Mouse (Mus musculus) kidney, adult 18-20 months (tissue): Measurements from ENCODE around the gene Angel2.

Experiments
- DNase-seq: peaks from one replicate; pipeline ENCODE4 v3.0.0; 2021

The Angel2 gene

DNA sequence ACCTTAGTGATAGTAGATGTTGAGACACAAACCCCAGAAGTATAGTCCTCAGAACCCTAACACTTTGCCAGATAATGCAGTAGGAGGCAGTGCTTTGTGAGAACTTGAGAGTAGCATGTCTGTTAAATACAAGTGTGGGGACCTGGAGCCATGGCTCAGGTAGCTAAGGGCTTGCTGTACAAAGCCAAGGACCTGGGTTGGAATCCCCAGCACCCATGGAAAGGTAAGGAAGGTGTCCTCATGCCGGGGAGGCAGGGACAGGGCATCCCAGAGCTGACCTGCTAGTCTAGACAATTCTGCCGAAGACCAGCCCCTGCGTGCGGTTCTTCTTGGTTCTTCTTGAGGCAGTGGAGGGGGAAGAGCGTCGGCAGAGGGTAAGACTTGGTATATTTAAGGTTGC, 5.3 kb downstream of the Angel2 start:
- DNase-seq, result no peak

DNA sequence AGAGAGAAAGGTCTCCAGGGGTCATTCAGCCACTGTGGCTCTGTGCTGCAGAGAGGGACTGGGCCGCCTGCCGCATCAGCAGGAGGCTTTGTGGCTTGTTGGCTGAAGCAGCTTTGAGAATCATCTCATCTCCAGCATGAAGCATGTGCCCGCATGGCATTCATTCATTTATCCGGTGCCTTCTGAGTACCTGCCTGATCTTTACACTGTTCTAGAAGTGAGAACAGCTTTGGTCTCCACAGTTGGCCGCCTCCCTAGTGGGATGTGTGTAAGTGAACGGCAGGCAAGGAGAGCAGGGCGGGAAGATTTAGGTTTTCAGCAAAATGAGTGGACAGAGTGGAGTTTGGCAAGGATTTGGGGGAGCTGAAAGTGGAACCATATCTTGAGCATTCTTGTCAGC, 14.9 kb downstream of the Angel2 start:
- DNase-seq, result no peak

DNA sequence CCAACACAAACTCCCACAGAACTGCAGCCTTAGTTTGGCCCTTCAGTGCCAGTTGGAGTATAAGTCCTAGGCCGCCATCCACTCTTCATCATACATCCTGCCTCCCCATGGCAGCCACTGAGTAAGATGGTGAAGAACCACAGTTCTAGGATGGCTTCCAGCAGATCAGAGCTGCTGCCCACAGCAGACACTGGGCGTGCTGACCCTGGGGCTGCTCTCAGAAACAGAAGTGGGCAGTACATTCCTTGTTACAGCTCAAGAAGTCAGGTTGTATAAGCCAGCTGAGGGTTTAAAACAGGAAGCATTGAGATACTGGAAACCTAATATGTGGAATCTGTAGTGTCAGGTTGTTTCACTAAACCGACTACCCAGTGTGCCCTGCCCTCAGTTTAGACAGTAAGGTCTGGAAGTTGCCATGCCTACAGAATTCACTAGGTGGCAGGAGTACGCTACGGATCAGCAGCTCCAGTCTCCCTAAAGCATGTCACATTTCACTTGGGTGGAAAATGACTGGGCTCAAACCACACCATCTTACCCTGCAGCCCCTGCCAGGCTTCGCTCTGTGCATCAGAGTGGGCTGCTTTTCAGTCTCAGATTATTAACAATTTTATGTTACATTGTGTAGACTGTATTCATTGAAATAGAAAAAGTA, 19.3 kb downstream of the Angel2 start:
- DNase-seq, result peak; percentile 79

DNA sequence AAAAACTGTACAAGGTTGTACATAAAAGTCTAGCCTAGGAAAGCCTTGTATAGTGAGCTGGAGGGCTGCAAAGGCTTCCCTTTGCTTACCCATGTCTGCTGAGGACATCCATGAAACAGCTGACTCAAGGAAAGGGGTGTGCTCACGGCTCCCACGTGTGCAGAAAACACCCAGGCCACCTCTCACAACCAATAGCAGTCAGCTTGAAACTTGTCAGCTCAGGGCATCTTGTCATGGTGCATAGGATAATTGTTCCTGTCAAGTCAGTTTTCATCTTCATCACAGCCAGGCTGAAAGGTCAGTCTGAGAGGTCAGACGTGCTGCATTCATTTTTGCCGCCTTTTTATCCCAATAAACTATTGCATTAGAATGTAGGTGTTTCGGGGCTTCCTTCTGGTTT, 23.1 kb downstream of the Angel2 start:
- DNase-seq, result no peak

DNA sequence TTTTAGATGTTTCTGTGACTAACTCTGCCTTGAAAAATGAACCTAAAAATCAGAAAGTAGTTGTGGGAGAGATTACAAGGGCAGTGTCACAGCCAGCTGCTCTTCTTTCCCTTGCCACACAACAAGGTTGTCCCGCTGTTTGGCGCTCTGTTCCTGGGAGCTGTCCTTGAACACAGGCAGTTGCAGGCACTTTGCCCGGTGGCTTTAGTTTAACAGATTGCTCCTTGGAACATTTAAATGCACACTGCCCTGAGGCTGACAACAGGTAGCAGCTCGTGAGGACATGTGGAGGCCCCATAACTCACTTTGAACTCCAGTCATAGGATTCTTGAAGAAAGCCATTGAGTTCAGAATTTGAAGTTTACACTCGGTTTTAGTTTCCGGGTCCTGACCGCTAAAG, 23.5 kb downstream of the Angel2 start:
- DNase-seq, result peak; percentile 24

DNA sequence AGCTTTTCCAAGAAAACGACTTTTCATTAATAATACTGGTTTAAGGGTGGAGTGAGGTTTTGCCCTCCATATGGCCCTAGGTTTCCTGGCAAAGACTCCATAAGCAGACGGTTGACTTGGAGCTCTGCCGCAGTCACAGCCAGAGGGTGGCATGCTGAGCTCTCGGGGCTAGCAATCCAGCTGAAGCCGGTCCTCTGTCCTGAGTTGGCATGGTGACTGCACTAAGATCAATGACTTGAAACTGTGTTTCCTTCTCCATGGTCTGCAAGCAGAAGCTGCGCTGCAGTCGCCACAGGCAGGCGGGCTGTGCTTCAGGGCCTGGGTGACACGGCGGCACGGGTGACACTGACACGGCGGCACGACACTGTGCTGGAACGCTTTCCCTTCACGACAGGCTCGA, 23.9 kb downstream of the Angel2 start:
- DNase-seq, result peak; percentile 34

DNA sequence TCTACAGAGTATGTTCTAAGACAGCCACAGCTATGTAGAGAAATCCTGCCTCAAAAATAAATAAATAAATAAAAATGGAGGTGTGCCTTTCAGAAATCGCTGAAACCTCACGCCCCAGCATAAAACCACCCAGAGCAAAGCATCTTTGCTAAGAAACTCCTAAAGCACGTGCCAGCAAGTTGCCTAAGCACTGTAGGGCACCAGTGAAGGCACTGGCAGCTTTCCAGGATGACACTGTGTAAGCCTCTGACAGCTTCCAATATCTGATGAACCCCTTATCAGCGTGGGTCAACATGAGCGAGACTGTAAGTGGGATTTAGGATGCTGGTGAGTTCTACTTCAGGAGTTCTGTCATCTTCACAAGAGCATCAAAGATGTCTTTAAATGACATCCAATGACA, 26.1 kb downstream of the Angel2 start:
- no peak for DNase-seq

DNA sequence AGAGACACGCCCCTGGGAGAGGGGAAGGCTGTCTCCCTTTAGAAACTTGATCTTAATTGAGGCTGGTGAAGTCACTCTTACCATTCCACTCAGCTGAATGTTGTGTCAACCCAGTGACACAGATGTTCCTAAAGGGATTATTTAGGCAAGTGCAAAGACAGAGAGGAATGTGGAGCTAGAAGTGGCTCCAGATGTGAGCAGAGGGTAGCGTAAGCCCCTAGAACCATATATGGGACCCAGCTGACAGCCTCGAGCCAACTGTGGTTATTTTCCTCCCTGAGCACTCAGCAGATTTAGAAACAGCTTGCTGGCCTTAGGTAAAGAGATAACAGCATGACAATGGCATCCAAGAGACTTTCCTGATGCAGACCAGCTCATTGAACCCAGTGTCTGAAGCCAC, 28.1 kb downstream of the Angel2 start:
- DNase-seq, result no peak

DNA sequence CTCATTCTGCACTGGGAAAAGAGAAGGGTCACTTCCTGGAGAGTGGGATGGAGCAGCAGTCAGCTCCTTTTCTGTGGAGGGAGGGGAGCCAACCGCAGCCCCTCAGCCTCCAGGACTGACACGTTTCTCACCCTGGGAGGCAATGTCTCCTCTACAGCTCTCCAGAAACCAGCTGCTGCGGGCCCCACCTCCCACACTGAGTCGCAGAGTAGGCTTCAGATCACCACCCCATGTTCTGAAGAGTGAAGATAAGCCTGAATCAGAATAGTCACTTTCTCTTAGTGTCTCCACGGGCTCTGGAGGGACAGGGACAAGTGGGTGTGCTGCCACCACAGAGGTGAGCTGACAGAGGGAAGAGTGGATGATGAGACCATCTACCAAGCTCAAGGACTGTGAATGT, 33.9 kb downstream of the Angel2 start:
- DNase-seq, result no peak

DNA sequence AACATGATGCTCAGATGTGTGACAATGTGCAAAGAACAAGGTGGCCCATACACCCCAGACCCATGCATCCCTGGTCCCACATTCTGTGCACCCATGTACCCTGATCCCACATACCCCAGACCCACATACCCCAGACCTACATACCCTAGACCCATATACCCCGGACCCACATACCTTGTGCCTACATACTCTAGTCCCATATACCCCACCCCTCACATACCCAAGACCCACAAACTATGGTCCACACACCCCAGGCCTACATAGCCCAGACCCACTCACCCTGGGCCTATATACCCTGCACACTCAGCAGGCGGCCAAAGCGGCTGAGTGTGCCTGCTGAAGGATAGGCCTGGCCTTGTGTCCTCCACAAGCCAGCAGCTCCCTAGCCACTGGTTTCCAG, 37.8 kb downstream of the Angel2 start:
- no peak for DNase-seq

DNA sequence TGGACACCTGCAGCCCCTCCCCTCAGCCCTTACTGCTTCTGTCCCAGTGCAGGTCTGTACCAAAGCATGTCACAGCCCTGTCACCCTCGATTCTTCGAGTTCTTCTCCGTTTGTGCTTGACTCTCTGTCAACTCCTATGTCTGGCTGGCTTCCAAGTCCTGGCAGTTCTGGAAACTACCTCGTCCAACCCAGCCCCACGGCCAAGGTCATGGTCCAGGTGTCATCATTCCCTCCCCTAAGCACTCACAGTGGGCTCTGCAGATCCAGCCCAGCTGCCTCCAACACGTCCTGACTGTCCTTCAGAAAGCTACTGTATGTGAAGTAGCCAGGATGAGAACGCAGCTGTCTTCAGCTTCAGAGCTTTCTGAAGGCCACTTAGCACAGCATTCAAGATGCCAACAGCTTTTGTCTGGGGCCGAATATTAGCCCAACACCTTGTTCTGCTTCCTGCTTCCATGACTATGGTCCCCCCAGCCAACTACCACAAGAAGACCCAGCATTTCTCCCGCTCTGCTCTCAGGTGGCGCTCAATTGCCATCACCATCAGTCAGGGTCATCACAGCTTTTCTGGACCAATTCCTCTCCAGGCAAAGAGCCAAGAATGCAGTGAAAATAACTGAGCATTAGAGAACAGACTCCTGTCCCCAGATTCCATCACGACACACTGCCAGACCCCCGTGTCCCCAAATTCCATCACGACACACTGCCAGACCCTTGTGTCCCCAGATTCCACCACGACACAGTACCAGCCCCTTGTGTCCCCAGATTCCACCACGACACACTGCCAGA, 40.3 kb downstream of the Angel2 start:
- DNase-seq, result peak; percentile 28

DNA sequence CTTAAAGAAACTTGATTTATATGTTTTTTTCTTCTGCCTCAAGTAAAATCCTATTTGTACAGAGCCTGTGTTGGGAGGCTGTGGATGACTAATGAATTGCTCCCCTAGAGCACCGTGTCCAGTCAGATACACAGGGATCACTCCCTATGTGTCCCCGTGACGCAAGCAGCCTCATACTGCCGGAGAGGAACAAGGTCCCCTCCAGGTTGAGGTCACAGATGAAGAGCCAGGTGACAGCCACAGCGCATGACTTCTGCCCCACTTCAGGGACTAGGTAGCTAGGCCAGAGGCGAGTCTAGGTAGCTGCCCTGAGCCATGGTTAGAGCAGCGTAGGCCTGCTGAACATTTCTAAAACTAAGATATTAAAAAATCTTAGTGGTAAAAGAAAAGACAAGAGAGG, 43.1 kb downstream of the Angel2 start:
- DNase-seq, result no peak

DNA sequence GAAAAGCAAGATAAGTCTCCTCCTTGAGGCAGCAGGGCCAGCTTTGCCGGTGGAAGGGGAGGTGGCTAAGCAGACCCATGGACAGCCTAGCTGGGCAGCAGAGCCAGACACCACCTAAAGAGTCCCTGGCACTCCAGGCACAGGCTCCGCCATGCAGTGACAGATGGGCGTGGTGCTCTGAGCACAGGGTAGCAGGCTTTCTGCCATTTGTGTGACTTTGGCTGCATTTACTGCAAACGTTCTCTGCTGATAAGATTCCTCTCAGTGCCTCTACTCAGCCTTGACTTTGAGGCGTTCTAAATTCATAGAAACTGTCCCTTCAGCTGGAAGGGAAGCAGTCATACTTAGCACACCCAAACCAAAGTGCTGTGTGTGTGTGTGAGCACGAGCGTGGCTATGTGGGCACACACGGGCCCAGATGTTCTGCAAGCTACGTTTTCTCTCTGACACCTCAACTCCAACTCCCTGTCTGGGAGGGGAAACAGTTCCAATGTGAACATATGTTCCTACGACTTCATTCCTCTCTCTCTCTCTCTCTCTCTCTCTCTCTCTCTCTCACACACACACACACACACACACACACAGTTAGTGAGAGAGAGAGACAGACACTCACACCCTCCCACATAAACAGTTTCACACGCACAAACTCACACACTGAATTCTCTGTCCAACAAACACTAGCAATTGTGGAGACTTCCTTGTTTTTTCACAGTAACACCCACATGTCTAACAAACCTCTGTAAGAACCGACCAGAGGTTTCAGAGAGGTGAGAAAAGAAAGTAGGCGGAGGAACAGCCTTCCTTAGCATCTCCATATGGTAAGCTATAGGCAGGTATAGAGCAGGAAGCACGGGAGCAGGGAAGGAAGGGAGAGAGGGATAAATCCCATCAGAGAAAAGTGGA, 47.0 kb downstream of the Angel2 start:
- no peak for DNase-seq

DNA sequence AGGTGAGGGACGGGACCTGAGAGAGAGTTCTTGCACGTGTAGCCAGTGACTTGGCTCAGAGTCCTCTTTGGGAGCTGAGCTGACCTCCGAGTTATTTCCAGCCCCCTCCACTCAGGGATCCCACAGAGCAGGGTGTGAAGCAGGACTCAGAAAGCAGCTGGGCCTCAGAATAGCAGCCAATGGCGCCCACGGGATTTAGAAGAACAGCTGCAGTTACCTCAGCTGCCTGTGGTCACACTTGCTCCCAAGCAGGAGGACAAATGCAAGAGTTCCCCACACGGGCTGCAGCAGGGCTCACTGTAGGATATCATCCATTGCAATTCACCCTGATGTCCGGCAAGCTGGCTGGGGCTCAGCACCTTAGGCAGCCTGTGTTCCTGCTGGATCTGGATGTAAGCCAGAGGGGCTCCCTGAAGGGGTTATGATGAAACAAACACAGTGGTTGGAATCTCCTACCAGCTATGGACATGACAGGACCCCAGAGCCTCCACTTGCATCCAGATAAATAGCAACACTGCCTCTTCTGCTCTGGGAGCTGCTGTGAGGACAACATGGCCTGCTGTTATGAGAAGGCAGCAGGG, 47.8 kb downstream of the Angel2 start:
- no peak for DNase-seq

DNA sequence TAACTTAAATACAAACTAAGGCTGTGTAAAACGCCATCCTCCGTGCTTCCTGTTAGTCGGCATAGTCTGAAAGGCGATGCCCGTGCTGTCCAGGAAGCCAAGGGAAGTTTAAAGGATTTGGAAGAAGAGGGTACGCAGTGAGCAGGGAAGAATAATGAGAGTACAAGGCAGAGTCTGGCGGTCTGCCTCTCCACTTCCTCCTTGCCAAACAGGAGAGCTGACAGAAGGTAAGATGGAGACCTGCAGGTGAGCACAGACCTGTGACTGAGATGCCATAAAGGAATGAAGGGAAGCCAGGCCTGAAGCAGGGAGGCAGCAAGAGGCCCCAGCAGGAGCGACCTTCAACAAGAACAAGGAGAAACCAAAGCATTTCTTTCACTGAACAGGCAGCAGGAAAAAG, 49.3 kb downstream of the Angel2 start:
- no peak for DNase-seq

DNA sequence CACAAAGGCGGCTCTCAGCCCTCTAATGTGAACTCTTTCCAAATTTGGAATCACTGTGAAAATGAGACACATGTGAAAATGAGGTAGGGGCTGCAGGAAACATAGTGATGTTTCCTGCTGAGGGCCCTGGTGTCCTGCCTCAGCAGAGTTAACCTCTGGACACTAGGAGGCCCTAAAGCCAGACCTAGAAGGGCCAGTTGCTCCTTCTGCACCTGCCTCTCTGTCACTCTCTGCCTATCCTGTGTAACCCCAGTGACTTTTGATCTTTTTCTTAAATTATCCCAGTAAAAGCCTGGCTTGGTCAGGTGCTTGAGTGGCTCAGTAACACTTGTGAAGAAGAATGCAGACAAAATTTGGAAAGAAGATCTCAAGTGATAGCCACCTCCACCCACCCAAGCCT, 49.9 kb downstream of the Angel2 start:
- DNase-seq, result no peak

DNA sequence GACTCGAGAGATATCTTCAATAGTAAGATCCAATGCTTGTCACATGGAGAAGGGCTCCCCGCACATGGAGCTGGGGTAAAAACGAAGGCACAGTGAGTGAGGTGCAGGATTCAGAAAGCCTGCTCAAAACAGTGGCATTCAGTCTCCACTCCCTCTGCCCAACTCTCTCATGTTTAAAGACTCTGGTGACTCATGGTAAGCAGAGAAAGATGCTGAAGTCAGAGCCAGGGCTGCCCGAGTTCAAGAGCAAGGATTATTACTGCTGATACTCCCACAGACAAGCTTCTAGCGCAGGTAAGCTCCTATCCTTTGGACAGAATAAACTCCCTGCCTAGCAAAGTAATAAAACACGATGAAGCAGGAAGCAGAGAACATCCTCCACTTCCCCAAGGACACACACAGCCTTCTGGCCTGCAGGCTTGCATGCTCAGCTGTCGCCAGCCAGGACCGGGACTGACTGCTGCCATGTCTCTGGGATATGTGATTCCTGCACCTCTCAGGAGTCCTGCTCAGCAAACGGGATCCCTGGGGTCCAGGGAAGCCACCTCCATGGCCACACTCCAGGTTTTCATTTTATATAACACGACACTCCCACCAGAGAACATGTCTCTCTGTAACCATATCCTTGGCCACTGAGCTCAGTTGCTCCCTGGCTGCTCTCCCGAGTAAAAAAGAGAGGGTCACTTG, 52.1 kb downstream of the Angel2 start:
- DNase-seq, result no peak

DNA sequence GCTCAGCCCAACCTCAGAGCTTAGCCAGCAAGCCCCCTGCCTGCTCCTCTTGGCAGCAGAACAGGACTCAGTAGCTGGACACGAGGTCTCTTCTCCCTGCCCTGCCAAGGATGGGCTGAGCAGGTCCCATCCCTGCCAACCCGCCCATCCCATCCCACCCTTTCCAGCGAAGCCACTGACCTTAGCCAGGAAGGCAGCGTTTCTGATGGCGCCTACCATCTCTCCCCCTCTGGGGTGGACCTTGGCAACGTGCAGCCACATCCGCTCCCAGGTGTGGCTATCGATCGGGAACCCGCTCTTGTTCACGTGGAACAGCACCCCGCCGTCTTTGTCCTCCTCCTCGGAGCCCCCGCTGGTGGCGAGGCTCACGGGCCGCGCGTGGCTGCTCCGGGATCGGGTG, 53.1 kb downstream of the Angel2 start:
- no peak for DNase-seq

DNA sequence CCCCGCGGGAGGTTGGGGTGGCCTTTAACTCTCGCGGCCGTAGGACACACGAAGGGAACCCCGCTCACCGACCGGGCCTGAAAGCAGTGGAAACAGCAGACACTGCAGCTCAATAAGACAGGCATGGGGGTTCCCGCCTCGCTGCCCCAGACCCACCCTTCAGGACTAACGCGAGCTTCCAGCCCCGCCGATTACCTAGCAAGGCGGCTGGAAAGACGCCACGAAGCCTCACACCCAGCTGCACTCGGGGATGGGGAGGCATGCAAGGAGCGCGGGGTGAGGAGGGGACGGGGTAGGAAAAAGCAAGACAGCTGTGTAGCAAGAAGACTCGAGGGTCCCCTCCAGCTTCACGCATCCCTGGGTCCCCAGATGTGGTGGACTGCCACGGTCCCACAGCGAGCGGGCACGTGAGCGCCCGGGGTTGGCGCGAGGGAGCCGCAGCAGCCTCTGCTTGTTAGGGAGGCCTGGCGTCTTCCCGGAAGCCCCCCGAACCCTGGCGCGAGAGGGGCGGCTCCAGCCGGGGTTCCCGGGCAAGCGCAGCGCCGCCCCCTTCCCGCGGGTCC, 53.7 kb downstream of the Angel2 start:
- peak; percentile 11 for DNase-seq

DNA sequence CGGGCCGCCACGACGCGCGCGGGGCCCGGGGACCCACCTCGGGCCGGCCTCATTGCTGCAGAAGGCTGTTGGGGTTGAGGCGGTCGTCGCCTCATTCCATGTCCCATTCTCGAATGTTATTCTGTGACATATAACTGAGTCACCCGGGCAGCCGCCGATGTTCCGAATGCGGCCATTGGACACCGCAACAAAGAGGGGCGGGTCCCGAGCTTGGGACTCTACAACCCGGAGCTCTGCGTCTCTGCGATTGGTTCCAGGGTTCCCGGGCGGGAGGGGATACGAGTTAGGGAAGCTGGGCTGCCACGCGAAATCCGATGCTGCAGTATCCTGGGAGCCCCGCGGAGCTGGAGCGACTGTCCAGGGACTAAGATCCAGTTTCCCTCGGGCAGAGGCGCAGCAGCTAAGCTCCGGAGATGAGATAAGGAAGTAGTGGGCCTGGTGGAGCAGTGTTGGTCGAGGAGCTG, 54.2 kb downstream of the Angel2 start, which contains the start of gene Vash2:
Vash2 (minus strand) TSS at position 197 of the 464 bp plus-strand sequence.
- DNase-seq, result peak; percentile 57

DNA sequence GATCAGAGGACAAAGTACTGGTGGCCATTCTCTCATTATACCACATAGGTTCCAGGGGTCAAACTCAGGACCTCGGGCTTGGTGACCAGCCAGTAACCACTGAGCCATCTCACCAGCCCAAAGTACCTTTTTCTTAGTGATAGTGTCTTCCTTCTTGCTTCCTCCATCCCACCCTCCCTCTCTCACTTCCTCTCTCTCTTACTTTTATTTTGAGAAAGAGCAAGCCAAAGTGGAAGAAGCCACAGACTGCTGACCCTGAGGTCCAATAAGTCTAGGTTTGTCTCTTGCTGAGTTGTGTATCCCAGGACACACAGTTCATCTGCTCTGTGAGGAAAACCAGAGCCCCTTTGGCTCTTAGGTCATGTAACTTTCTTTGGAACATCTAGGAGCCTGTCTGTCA, 55.6 kb downstream of the Angel2 start:
- no peak for DNase-seq

DNA sequence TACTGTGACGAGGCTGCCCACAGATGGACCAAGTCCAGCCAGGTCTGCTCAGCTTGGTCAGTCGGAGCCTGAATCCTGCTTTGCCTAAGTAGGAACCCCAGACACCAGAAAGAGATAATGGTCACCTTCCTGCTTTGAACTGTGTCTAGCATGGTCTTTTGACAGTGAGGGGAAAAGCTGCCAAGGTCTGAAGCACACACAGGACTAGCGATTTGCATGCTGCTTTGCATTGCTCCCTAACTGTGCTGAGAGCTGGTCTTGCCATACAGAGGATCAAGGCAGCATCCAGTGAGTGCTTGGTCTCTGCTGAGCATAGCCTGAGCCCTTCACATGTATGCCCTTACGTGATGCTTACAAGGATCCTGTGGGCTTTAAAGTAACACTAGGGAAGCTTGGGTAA, 56.5 kb downstream of the Angel2 start:
- DNase-seq, result no peak
